Mouse (Mus musculus): ENCODE results near the gene Olfr1113.
"Not testable (repeated sequence)": the region's sequence is repeated elsewhere in the genome, so short reads cannot be mapped to it uniquely, and the experiment has no call there.

The Olfr1113 gene

DNA sequence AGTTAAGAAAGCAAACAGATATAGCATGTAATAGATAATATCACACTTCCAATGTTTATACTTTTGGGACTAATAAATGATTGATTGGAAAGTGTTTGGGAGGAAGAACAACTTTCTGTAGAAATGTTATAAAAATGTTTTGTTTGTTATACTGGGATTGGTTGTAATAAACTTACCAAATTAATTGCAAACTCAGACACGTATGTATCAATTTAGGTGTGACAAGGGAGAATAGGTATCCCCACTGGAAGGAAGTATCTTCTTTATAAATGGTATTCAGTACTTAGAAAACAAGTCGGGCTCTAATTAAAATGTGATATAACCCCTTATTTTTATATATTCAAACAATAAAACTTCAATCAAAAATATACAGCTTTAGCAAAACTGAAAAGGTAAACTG lies at the start of gene Olfr1113:
Gene Olfr1113, plus strand, starts transcription at position 301 of the 400 bp plus-strand sequence.
- DNase-seq (ENCODE audit: low read depth, low spot score): no peak

GRCm38 (mm10) chr2:87167731-87168130 lies 41.0 kb upstream of the Olfr1113 start:
- not testable (repeated sequence) for DNase-seq (ENCODE audit: low read depth, low spot score)

DNA sequence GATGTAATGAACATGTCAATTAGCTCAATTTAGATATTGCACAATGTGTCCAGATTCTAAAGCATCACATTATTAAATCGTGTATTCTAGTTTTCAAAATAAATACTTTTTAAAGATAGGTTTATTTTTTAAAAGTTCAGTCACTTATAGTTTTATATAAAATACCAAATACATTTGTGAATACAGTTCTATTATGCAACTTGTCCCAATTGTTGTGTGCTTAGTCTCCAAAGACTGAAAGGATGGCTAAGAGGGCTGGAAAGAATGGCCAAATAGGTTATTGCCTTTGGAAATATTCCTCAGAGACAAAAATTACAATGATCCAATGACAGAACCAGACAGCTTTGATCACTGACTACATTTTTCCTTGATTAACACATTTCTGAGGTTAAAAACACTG lies 21.3 kb upstream of the Olfr1113 start, which contains the start of gene Olfr1112:
Gene Olfr1112, plus strand, starts transcription at position 301 of the 400 bp plus-strand sequence.
- DNase-seq (ENCODE audit: low read depth, low spot score): no peak

GRCm38 (mm10) chr2:87247713-87248112 lies 38.9 kb downstream of the Olfr1113 start, which contains the start of gene Olfr1115:
TSS of gene Olfr1115 (plus strand) at chr2:87248013.
- DNase-seq (ENCODE audit: low read depth, low spot score): no peak

Measured in brain, adult 2 months (tissue).